Mouse (Mus musculus) heart, adult 2 months (tissue): ENCODE measurements around the gene Fasl.

Experiments
- CTCF ChIP-seq: fragments of 200-600 bp; IDR thresholded peaks from 2 replicates; pipeline ENCODE4 v1.8.1; 2022; ENCODE audit warnings: antibody characterized with exemption, mild to moderate bottlenecking, moderate library complexity
- EP300 ChIP-seq: fragments of 200-500 bp; IDR thresholded peaks from 2 replicates; pipeline ENCODE4 v1.6.1; 2011; ENCODE audit warnings: low read depth, low read length, control low read depth; ENCODE audit not compliant: insufficient read depth
- POLR2A ChIP-seq: fragments of 200-500 bp; IDR thresholded peaks from 2 replicates; pipeline ENCODE4 v1.6.1; 2011; ENCODE audit warnings: mild to moderate bottlenecking, low read depth, low read length, control low read depth; ENCODE audit not compliant: insufficient read depth

DNA sequence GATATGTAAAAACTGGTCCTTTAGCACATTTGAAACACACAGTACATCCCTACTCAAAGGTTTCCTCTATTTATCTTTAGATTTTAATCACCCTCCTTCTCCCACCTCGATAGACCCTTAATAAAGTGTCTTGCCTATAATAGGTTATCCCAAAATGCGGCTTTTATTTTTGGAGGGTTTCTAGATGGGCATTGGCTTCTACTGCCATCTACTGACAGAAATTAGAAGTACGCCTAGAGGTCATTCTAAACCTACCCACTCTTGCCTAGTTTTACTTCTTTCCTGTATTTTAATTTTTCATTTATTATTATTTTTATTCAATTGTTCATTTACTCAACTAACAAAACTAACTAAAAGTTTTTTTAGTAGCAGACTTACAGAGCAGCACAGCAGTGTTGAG, 51.4 kb downstream of the Fasl start:
- TF ChIP-seq POLR2A (no peak), EP300 (no peak), CTCF (peak; percentile 91)
